Mouse (Mus musculus): ENCODE data around the gene Col4a3bp.
"Not testable (repeated sequence)": the region's sequence is repeated elsewhere in the genome, so short reads cannot be mapped to it uniquely, and the experiment has no call there.

The Col4a3bp gene

DNA sequence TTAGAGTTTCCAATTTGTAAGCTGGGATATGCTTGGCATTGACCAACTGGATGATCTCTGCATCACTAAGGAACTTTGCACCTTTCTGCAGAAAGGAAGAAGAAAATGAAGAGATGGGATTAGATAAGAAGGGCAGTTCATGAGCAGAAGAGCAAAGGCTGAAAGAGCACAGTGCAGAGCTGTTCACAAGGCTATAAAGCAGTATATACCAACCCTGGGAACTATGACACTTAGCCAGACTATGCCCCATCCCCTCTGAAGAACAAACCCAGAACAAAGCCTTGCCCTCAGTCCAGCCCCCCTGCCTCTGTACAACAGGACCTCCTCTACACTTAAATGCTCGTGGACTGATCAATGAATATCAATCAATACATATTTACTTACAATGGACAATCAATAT, 114.3 kb downstream of the Col4a3bp start:
- no peak for DNase-seq

DNA sequence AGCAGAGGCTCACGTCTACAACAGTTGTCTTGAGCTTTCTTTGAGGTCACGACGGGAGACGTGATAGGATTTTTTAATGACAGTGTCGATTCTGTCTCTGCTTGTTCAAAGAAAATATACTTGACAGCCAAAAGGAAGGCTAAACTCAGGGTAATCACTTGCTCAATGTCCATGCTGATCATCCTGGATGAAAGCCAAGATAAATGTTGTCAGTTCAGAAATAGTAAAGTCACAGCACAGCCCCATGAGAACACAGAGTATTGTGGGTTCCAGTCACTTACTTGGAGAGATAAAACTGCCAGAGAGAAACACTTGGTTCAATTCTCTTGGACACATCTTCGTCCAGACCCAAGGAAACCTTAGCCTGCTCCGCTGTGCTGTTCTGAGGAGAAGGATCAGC, 116.5 kb downstream of the Col4a3bp start:
- DNase-seq, result no peak

DNA sequence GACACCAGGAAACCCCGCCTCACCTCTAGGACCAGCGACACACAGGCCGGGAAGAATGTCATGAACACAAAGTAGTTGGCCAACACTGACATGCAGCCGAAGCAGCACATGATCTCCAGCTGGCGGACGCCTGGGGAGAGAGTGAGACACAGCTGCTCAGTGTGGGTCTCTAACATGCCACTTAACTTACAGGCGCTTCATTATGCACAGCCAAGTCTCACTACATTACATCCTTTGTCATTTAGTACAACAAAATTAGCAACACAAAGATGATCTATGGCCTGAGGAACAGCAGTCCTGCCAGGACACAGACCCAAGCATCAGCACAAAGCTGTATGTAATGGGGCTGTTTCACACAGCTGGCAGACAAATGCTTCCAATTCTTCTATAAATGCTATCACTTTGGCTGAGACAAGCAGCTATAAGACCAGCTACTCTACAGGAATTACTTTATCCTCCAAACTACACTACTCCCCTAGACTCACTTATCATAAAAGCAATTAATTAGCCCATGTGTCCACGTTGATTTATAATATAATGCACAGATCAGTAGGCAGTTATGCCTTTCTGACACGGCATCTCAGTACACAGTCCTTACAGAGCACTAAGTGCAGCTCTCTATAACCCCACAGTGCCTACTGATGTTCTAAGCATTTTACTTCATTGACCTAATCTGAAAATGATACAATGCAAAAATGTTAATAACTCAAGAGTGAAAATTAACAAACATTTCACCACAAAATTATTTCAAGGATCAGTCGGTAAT, 117.9 kb downstream of the Col4a3bp start:
- DNase-seq, result no peak

DNA sequence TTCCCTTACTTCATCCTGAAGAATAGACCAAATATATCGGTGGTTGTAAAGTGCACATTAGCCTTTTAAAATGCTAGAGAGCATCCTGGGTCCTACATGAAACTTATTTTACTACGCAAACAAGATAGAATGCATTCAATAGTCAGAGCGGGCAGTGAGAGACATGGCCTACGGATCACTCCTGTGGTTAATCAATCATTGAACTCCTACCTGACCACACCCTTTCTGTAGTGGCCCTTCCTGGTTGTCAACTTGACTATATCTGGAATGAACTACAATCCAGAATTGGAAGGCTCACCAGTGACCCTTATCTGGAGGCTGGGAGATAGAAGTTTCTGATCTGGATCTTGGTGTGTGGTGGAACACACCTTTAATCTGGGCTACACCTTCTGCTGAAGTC, 120.7 kb downstream of the Col4a3bp start:
- DNase-seq, result not testable (repeated sequence)

DNA sequence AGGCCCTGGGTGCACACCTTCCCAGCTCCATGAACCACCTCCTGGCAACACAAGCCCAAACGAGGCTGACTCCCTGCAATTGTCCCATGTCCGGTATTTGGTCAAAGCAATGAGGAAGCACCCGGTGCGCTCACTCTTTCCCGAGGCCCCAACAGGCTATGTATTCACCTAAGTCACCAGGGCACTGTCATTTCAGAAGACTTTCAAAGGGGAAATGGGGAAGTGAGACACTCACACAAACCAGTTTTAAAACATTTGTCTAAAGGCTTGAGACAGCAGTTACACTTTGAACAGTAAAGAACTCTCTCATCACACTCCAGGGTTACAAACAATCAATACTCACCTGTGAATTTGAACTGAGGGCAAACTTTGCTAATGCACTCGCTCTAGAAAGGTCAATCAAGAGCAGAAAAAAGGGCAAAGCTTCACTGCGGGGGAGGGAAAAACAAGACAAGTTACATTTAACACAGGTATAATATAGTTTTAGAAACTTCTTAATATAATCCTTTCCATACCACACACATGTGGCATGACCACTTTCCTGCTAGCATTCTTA, 122.1 kb downstream of the Col4a3bp start:
- no peak for DNase-seq

DNA sequence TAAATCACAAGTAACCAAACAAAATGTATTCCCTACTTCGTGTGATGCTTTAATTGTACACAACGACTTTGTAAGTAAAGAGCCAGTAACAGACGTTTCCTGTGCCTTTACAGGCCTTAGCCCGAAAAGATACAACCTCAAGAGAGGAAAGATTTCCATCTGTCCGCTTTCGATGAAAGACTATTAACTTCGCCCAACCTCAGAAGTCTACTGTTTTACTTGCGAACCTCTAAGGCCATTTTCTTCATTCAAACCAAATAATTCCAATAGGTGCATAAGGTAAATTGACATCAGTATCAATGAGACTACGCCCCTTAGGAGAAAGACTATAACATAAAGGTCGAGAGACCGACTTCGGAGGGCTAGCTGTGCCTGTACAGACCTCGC, 127.6 kb downstream of the Col4a3bp start:
- DNase-seq, result no peak

DNA sequence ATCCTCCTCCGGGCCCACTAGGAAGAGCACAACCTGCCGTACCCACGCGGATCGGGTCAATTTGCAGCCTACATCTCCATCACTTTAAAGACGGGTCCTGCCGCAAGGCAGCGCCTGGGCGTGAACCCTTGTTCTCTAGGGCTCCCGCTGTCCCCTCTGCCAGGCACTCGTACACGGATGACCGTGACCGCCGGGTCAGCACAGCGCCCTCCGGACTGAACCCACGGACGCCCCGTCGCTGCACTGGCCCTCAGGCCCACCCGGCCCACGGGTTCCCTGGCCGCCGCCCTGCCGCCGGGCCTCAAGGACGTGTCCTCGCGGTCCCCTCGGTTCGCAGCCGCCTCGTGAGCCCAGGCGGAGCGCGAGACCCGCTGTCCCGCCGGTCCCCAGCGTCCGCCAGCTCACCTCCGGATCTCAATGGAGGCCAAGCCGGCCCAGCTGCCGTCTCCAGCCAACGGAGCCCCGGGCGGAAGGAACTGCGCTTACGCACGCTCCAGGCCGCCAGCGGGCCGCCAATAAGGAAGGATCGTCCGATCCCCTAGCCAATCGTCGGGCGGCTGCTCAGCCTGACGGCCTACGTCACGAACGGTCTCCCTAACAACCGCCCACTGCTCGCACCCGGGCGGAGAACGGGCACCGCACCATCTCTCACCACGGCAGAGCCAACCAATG, 128.1 kb downstream of the Col4a3bp start, which contains the start of gene Hmgcr:
Gene Hmgcr, minus strand, starts transcription at position 531 of the 672 bp plus-strand sequence.
- peak; percentile 98 to 100 for DNase-seq

DNA sequence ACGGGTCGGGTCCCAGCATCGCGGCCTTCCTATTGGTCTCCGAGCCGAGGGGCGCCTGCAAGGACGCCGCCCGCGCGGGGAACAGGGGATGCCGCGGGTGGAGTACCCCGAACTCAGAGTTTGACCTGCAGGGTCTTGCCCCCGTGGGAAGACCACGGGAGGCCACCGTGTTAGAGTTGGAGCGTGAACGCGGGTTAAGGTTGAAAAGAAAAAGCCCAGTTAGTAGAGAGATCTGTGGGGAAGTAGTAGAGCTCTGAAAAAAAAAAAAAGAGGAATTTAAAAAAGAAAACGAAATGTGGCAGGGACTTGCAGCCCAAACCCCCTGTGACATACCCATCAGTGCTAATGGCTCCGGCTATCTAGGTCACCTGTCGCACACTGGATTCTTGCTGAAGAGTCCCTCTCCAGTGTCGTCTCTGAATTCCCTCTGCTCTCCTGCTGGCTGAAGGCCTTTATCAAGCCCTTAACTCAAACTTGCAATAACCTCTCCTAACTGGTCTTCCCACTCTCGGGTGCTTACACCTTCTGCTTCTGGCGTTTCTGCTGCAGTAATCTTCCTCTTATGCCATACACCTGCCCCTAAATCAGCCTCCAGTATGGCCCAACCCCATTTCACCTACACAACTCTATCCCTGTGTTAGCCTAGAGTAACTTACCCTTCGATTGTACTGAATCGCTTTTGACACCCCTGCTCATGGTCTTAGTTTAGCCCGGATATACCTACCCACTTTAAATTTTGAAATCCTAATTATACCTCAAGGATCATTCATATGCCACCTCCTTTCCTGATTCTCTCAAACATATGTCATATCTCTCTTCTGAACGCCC, 128.9 kb downstream of the Col4a3bp start:
- no peak for DNase-seq

DNA sequence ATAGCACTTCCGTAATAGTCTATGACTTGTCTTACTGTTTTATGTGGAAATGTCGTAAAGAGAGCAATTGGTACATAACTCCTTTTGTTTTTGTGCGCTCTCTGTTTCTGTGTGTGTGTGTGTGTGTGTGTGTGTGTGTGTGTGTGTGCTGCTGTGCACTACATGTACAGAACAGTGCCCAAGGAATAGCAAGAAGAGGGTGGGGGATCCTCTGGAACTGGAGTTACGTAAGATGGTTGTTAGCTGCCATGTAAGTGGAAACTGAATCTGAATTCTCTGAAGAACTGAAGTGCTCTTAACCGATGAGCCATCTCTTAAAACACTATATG, 129.5 kb downstream of the Col4a3bp start:
- no peak for DNase-seq

DNA sequence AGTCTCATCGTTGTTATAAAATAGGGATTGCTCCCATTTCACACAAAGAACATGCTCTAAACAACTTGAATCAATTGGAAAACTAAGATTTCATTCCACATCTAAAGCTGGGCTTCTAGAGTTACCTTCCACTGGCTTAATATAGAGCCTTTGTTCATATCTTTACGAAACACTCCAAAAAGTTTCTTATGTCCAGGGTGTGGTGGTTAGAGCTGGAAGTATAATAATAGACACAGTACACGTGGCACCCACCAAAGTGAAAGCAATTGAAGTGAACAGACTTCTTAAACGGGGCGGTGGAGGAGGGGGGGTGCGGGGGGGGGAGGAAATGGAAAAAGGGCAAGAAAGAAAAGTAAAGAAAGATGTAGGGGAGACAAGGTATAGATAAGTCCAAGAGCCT, 129.9 kb downstream of the Col4a3bp start:
- DNase-seq, result no peak

DNA sequence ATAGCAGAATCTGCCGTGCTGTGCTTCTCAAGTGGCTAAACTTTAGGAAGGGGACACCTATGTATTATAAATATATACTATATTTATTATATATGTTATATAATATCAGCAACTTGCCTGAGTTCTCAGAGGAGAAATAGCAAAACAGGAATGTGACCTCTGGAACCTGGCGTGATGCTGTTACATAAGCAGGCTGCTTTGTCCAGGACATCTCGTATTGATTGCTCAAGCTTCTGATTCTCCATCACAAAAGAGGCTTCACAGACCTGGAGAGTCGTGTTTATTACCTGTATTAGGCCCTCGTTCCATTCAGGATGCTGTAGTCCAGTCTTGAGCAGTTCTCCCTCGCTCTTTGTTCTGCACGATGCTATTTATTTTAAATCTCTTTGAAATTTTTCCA, 131.4 kb downstream of the Col4a3bp start:
- peak in 1 of 2 experiments; percentile 42 for DNase-seq

DNA sequence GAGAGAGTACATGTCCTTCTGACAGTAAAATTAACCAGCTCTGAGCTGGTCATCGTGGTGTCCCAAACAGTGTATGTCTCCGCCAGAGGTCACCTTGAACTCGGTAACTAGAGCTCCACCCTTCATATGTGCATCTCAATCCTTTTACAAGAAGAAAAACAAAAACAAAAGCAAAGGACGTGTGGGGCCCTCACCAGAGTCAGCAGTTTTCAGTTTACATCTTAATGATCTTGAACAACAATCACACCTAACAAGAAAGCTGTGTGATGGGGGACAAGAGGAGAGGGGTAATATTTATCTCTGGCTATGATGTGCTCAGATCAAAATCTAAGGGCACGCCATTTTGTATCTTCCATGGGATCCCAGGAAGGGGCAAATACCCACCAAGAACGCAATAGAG, 133.3 kb downstream of the Col4a3bp start:
- no peak for DNase-seq

DNA sequence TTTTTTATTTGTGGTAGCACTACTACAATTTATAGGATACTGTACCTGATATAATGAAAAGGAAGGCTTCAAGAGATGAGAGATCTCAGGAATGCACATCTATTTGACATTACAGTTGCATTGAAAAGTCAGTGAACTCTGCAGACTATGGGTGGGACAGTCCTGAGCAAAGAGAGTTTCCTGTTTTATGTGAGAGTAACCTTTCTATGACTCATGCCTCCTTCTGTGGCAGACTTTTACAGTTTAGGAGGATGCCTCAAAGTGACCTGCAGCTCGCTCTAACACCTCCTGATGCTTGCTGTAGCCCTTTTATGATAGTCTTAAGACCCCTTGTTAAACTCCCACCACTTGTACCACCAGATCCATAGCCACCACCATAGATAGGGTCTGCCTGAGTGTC, 134.7 kb downstream of the Col4a3bp start:
- no peak for DNase-seq

DNA sequence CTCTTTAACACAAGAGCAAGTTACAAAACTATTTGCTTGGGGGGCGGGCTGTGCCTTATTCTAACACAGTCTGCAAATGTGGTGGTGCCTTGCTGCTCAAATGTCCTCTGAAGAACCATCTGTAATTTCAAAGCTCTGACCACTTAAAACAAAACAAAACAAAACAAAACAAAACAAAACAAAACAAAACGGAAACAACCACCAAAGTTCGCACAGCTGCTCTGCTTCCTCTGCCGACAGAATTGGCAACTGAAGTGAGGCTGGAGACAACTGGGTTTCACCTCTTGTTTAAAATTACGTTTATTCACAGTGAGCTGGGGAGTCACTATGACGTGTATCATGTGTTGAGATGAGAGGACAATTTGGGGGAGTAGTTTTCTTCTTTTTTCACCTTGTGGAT, 136.2 kb downstream of the Col4a3bp start:
- DNase-seq, result no peak

DNA sequence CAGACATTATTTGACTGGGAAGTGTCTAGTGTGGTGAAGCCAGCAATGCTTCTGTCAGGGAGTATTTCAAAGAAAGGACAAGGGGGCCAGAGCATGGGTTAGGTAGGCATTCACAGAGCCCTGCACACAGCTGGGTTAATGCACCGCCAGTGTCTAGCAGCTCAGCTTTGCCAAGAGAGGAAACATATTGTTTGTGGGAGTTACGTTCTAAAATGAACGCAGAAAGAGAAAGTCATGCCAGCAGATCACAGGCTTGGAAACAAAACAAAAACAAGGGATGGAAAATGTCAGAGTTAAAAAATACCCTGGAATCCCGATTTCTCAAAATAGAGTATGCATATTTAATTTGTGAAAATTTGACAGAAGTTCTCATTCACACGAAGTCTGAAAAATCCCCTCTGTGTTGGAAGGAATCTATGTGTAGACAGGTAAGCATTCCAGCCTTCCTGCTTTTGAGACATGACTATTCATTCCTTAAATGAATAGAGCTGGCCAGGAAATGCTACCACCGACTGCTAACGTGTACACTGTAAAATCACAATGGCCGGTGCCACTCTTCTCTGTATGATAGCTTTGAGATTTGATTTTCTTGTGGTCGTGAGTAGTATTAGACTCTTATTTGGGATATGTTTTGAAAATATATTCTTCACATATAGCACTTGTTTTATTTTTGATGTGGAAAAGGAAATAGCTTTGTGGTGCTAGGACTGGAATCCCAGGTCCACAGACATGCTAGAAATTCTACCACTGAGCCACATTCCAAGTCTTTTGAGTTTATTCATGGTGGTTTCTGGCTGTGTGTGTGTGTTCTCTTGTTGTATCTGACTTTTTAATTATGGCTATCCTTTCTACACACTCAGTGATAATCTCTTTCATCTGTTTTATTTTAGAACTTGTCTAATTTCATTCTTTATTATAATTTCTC, 138.0 kb downstream of the Col4a3bp start:
- no peak for DNase-seq

DNA sequence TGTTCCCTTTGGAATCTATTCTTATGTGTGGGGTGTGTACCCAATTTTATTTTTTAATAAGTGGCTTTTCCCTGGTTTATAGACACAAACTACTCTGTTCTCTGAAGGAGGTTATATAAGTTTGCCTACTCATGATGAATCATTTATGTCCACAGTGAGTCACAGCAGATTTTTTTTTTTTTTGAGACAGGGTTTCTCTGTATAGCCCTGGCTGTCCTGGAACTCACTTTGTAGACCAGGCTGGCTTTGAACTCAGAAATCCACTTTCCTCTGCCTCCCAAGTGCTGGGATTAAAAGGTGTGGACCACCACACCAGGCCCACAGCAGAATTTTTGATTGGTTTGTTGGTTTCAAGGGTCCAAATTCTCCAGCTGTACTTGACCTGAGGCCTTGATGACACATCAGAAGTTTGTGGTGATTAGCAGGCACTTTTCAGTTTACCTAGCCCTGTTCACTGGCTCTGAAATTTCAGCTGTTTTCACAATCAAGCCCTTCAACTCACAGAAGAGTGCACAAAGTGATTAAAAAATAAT, 138.7 kb downstream of the Col4a3bp start:
- no peak for DNase-seq

DNA sequence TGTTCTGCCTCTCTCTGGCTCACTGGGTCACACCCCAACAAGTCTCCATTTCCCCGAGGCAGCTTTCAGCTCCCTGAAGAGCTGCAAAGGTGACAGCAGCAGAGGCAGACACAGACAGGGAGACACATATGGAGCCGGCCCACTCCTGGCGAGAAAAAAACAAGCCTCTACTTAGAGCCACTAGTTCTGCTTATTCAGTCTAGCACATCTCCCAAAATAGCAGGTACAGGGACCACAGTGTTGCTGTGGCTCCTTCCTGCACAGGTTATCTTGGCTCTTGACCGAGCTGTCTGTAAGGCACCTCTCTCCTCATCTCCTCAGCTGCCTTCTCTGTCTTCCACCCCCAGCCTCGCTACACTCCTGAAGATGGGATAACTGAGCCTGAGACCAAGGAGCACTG, 142.4 kb downstream of the Col4a3bp start:
- no peak for DNase-seq

DNA sequence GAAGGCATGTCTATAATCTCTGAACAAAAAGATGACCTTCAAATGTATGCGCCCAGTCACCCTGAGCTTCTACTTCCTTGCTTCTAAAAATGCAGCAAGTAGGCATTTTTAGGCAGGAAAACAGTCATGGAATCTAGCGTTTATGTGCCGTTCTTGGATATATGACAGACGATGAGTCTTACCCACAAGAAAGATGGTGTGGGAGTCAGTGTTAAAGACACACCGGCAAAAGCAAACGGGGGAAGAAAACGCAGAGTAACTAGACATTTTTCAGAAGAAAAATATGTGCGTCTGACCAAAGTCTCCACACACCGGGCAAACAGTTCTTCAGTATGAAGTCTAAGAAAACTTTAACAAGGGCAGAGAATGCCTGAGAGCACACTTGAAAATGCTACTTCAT, 144.8 kb downstream of the Col4a3bp start:
- no peak for DNase-seq
